Mouse (Mus musculus): ENCODE measurements at regions not wholly inside any gene's neighbourhood (a gene's known extent, or its start where the extent isn't known, plus 50 kb on each side); places are given as distances from the start of the nearest gene placed in this dataset.

DNA sequence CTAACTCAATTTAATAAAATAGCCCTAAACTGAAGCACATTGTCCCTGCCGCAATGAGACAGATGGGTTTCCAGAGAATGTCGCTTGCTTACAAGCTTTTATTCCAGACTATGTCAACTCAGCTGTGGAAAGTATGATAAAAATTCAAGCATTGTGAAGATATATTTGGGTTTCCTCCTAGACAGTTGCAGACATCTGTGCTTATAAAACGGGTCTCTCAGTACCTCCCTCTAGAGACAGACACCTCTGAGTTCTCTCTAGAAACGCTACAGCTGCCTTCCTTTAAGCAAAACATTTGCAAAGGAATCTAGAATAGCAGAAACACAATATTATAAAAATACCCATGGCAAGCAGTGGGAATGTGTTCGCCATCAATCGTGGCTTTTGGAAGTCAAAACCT is 137.3 kb downstream of the Cox18 start:
- TF ChIP-seq EP300 (IDR thresholded peaks at IDR 0.05; ENCODE audit: low read depth) (no peak), CTCF (IDR thresholded peaks at IDR 0.05; ENCODE audit: low read depth) (no peak)
